In genomic region chr7:126702358-126702757, GRCm38 (mm10) we compare ENCODE assay signal across 9 mouse cellular contexts. TPM values are rescaled to one million over a fixed set of nuclear protein-coding genes. Genes with fewer than 3 reads are reported as not detected.
DNase-seq lines count a peak whose midpoint lies in the region; ATAC-seq and TF ChIP-seq lines count a peak whose summit lies in the region.
"Had no signal": no experiment of that assay in that cellular context is flagged by ENCODE, and none has a peak within 500 bp of the region (broad histone marks: within the 10 kb centered on the region; RNA-seq: fewer than 3 reads in every experiment).

No protein-coding gene starts in this region.

- no peak overlapping the region for H3K27ac ChIP-seq in hindbrain, embryonic 14.5 days
- no peak overlapping the region for H3K27ac ChIP-seq in midbrain, postnatal 0 days (ENCODE audit: low read depth, low read length)
- H3K27ac ChIP-seq: limb, embryonic 12.5 days had no signal

- H3K36me3 ChIP-seq in hindbrain, embryonic 14.5 days (replicated peaks; ENCODE audit: control insufficient read depth, insufficient read depth) = peaks cover 30% of the 10 kb centered on the region
- H3K36me3 ChIP-seq in midbrain, postnatal 0 days (ENCODE audit: insufficient read depth, low read length) = peaks cover 16% of the 10 kb centered on the region

- H3K4me3 ChIP-seq in hindbrain, embryonic 14.5 days (replicated peaks; ENCODE audit: low read length) = peak overlapping the region; percentile 55; the same call in 1 of the 2 replicates
- H3K4me3 ChIP-seq in midbrain, postnatal 0 days (ENCODE audit: low read depth, low read length) = no peak overlapping the region
- H3K4me3 ChIP-seq: limb, embryonic 12.5 days had no signal

- 81% methylated on average over 6 of the region's 6 CpGs for WGBS in hindbrain, embryonic 14.5 days
- WGBS in midbrain, postnatal 0 days = 88% methylated on average over 6 of the region's 6 CpGs

- ATAC-seq in hindbrain, embryonic 14.5 days (ENCODE audit: low FRiP score) = no peak
- no peak for ATAC-seq in midbrain, postnatal 0 days (ENCODE audit: low FRiP score)

- H3K4me2 ChIP-seq in hindbrain, embryonic 14.5 days (replicated peaks) = peak overlapping the region; percentile 62
- peak overlapping the region; percentile 75 for H3K4me2 ChIP-seq in midbrain, postnatal 0 days (ENCODE audit: low read depth, low read length, poor library complexity, severe bottlenecking)
- H3K4me2 ChIP-seq: limb, embryonic 12.5 days had no signal

- DNase-seq in gastrocnemius, postnatal 25 days = peak; percentile 23
- DNase-seq in gastrocnemius, postnatal 14 days = no peak
- peak; percentile 91 for DNase-seq in CD4-positive helper T cell, adult 2 months (ENCODE audit: low read depth, low spot score)
- no peak for DNase-seq in hindbrain, embryonic 14.5 days (ENCODE audit: low spot score)
- no peak for DNase-seq in midbrain, postnatal 0 days (ENCODE audit: low spot score)
- DNase-seq in retina, embryonic 14.5 days (ENCODE audit: low spot score) = no peak
- DNase-seq in right cerebral cortex, postnatal 4 days = no peak
- no peak for DNase-seq in layer of hippocampus, postnatal 36 days

- no peak for TF ChIP-seq CTCF in midbrain, postnatal 0 days (IDR thresholded peaks at IDR 0.05)

- peak overlapping the region; percentile 13; the same call in 1 of the 2 replicates for H3K9ac ChIP-seq in hindbrain, embryonic 14.5 days
- H3K9ac ChIP-seq in midbrain, postnatal 0 days (replicated peaks; ENCODE audit: low read length, poor library complexity, severe bottlenecking) = peak overlapping the region; percentile 34; the same call in 1 of the 2 replicates
- H3K9ac ChIP-seq: limb, embryonic 12.5 days had no signal

- intact Hi-C loops in gastrocnemius, postnatal 14 days (cut with DNase I; ENCODE audit: low total_unique reads) = loop anchor here (5.0 kb wide), 1 partner anchor 125 kb away; no protein-coding TSS in a partner anchor

- H3K27me3 ChIP-seq in hindbrain, embryonic 14.5 days (ENCODE audit: control insufficient read depth, insufficient read depth, low read length) = no peaks in the 10 kb centered on the region
- H3K27me3 ChIP-seq in midbrain, postnatal 0 days (ENCODE audit: insufficient read depth, low read length) = no peaks in the 10 kb centered on the region

- no peaks in the 10 kb centered on the region for H3K9me3 ChIP-seq in hindbrain, embryonic 14.5 days (ENCODE audit: control insufficient read depth, low read length)
- no peaks in the 10 kb centered on the region for H3K9me3 ChIP-seq in midbrain, postnatal 0 days (ENCODE audit: low read length)
- H3K9me3 ChIP-seq: limb, embryonic 12.5 days had no signal

- H3K4me1 ChIP-seq in hindbrain, embryonic 14.5 days (replicated peaks; ENCODE audit: control insufficient read depth, insufficient read depth, low read length) = peaks cover 33% of the 10 kb centered on the region
- peaks cover 17% of the 10 kb centered on the region for H3K4me1 ChIP-seq in midbrain, postnatal 0 days (ENCODE audit: insufficient read depth, low read length)

RNA-seq across cellular contexts. Expression of gene Coro1a, which starts 5.2 kb away (rescaled TPM):
- 1 to 10 TPM; 2.1 to 3.3 TPM for total RNA-seq in gastrocnemius, postnatal 25 days (2021)
- 1 to 10 TPM; 2.7 to 3.6 TPM for total RNA-seq in gastrocnemius, postnatal 14 days (2021)
- 82.2 and 99.7 TPM in 2 replicates for polyA plus RNA-seq in hindbrain, embryonic 14.5 days (2014; fragmentation: Nextera tagmentation; extraction: Ambion mirVana)
- 87.1 and 98.9 TPM in 2 replicates for total RNA-seq in midbrain, postnatal 0 days (2014; rRNA removed)
- 93.4 and 105 TPM in 2 replicates for polyA plus RNA-seq in midbrain, postnatal 0 days (2015; fragmentation: Nextera tagmentation; extraction: Ambion mirVana)
- total RNA-seq in layer of hippocampus, postnatal 36 days (2021) = 100 to 1,000 TPM; 114 to 121 TPM

RNA-seq across cellular contexts. Expression of gene Slx1b, which starts 6.8 kb away (rescaled TPM):
- total RNA-seq in gastrocnemius, postnatal 25 days (2021) = 1 to 10 TPM; 2.7 to 3.3 TPM
- total RNA-seq in gastrocnemius, postnatal 14 days (2021) = 1 to 10 TPM; 3.7 to 4.6 TPM
- 10.7 and 10.9 TPM in 2 replicates for polyA plus RNA-seq in hindbrain, embryonic 14.5 days (2014; fragmentation: Nextera tagmentation; extraction: Ambion mirVana)
- total RNA-seq in midbrain, postnatal 0 days (2014; rRNA removed) = 21.7 and 25.0 TPM in 2 replicates
- polyA plus RNA-seq in midbrain, postnatal 0 days (2015; fragmentation: Nextera tagmentation; extraction: Ambion mirVana) = 10.9 and 11.1 TPM in 2 replicates
- 10 to 100 TPM; 16.2 to 16.4 TPM for total RNA-seq in layer of hippocampus, postnatal 36 days (2021)

RNA-seq across cellular contexts. Expression of gene Bola2, which starts 7.2 kb away (rescaled TPM):
- total RNA-seq in gastrocnemius, postnatal 25 days (2021) = 10 to 100 TPM; 33.1 to 37.0 TPM
- total RNA-seq in gastrocnemius, postnatal 14 days (2021) = 10 to 100 TPM; 40.7 to 41.6 TPM
- 124 and 159 TPM in 2 replicates for polyA plus RNA-seq in hindbrain, embryonic 14.5 days (2014; fragmentation: Nextera tagmentation; extraction: Ambion mirVana)
- total RNA-seq in midbrain, postnatal 0 days (2014; rRNA removed) = 50.2 and 160 TPM in 2 replicates
- 143 and 146 TPM in 2 replicates for polyA plus RNA-seq in midbrain, postnatal 0 days (2015; fragmentation: Nextera tagmentation; extraction: Ambion mirVana)
- 100 to 1,000 TPM in 1 of 2 experiments, 10 to 100 TPM in 1; 98.8 to 109 TPM for total RNA-seq in layer of hippocampus, postnatal 36 days (2021)

RNA-seq across cellular contexts. Expression of gene Sult1a1, which starts 26.1 kb away (rescaled TPM):
- total RNA-seq in gastrocnemius, postnatal 25 days (2021) = 10 to 100 TPM; 12.3 to 22.9 TPM
- 10 to 100 TPM; 20.3 to 45.9 TPM for total RNA-seq in gastrocnemius, postnatal 14 days (2021)
- polyA plus RNA-seq in hindbrain, embryonic 14.5 days (2014; fragmentation: Nextera tagmentation; extraction: Ambion mirVana) = 2.5 and 5.3 TPM in 2 replicates
- total RNA-seq in midbrain, postnatal 0 days (2014; rRNA removed) = 18.4 and 21.1 TPM in 2 replicates
- 17.5 and 18.8 TPM in 2 replicates for polyA plus RNA-seq in midbrain, postnatal 0 days (2015; fragmentation: Nextera tagmentation; extraction: Ambion mirVana)
- 10 to 100 TPM in 1 of 2 experiments, 1 to 10 TPM in 1; 6.3 to 11.2 TPM for total RNA-seq in layer of hippocampus, postnatal 36 days (2021)

RNA-seq across cellular contexts. Expression of gene Sgf29, which starts 53.2 kb away (rescaled TPM):
- total RNA-seq in gastrocnemius, postnatal 25 days (2021) = 10 to 100 TPM; 24.0 to 25.1 TPM
- 10 to 100 TPM; 23.2 to 24.6 TPM for total RNA-seq in gastrocnemius, postnatal 14 days (2021)
- 58.0 and 61.1 TPM in 2 replicates for polyA plus RNA-seq in hindbrain, embryonic 14.5 days (2014; fragmentation: Nextera tagmentation; extraction: Ambion mirVana)
- 44.4 and 46.6 TPM in 2 replicates for total RNA-seq in midbrain, postnatal 0 days (2014; rRNA removed)
- polyA plus RNA-seq in midbrain, postnatal 0 days (2015; fragmentation: Nextera tagmentation; extraction: Ambion mirVana) = 48.0 and 56.0 TPM in 2 replicates
- 10 to 100 TPM; 25.6 to 30.3 TPM for total RNA-seq in layer of hippocampus, postnatal 36 days (2021)

Comparison
In these comparisons a context has a peak if more than half of its experiments do, and no peak if none do; other contexts are left out.
1. DNase-seq: peak in gastrocnemius, postnatal 25 days (single experiment) and CD4-positive helper T cell, adult 2 months (single experiment); none in gastrocnemius, postnatal 14 days (single experiment), hindbrain, embryonic 14.5 days (single experiment), midbrain, postnatal 0 days (single experiment), retina, embryonic 14.5 days (single experiment), right cerebral cortex, postnatal 4 days (single experiment) and layer of hippocampus, postnatal 36 days (0 of 2).
2. RNA of gene Coro1a, which starts 5.2 kb away (total RNA-seq): 114 to 121 TPM in layer of hippocampus, postnatal 36 days and 87.1 to 98.9 TPM in midbrain, postnatal 0 days; 2.7 to 3.6 TPM in gastrocnemius, postnatal 14 days and 2.1 to 3.3 TPM in gastrocnemius, postnatal 25 days; every median in the first group is over 10 times any median in the second.